Mouse (Mus musculus) CD4-positive, CD25-positive, alpha-beta regulatory T cell, adult 4 months (primary cell): Measurements from ENCODE around the gene Phf5a. TPM values are rescaled to one million over a fixed set of nuclear protein-coding genes. Genes with fewer than 3 reads are reported as not detected.

Experiments
- ATAC-seq: one replicate; pipeline ENCODE4 v1.8.0; 2017
- polyA plus RNA-seq, 2 experiments: library from polyadenylated mRNA; unstranded; fragments of 100-300 nt; shearing (Covaris generic); gene quantifications; one replicate each; pipeline ENCODE4 v1.2.1; 2017

Phf5a gene
- polyA plus RNA-seq, 2 experiments from 2014 or later: 89.8 to 111 TPM

- no peak for ATAC-seq
These were observed 53.3 kb downstream of the Phf5a start for GRCm38 (mm10) chr15:81818404-81818803.

GRCm38 (mm10) chr15:81814716-81815370 lies 56.9 kb downstream of the Phf5a start:
- no peak for ATAC-seq

Other genes with a start within 250 kb of the Phf5a start
- 10 to 100 TPM; 23.6 to 44.0 TPM for gene L3mbtl2, start 208.0 kb downstream of the Phf5a start, polyA plus RNA-seq
- gene Chadl, start 174.6 kb downstream of the Phf5a start, polyA plus RNA-seq: 1 to 10 TPM; 1.5 to 2.3 TPM
- gene Zc3h7b, start 126.9 kb downstream of the Phf5a start, polyA plus RNA-seq: 1 to 10 TPM; 5.4 to 7.3 TPM
- 10 to 100 TPM; 43.0 to 54.0 TPM for gene Rangap1, start 126.4 kb downstream of the Phf5a start, polyA plus RNA-seq
- gene Tef, start 69.5 kb downstream of the Phf5a start, polyA plus RNA-seq: 10 to 100 TPM; 10.2 to 13.9 TPM
- 10 to 100 TPM; 37.2 to 42.7 TPM for gene Tob2, start 13.1 kb downstream of the Phf5a start, polyA plus RNA-seq
- 100 to 1,000 TPM in 1 of 2 experiments, 10 to 100 TPM in 1; 94.3 to 166 TPM for gene Aco2, start 398 bp upstream of the Phf5a start, polyA plus RNA-seq
- gene Polr3h, start 54.3 kb upstream of the Phf5a start, polyA plus RNA-seq: 10 to 100 TPM; 22.0 to 26.3 TPM
- not detected for gene Csdc2, start 64.8 kb upstream of the Phf5a start, polyA plus RNA-seq
- 10 to 100 TPM; 11.4 to 14.4 TPM for gene Pmm1, start 89.0 kb upstream of the Phf5a start, polyA plus RNA-seq
- gene 1700029P11Rik, start 108.6 kb upstream of the Phf5a start, polyA plus RNA-seq: not detected
- gene Xrcc6, start 115.9 kb upstream of the Phf5a start, polyA plus RNA-seq: 10 to 100 TPM; 56.5 to 73.1 TPM
- gene Desi1, start 162.0 kb upstream of the Phf5a start, polyA plus RNA-seq: 10 to 100 TPM in 1 of 2 experiments, 1 to 10 TPM in 1; 7.8 to 10.2 TPM
- gene Snu13, start 175.7 kb upstream of the Phf5a start, polyA plus RNA-seq: 100 to 1,000 TPM; 175 to 178 TPM
- gene 4930407I10Rik, start 187.2 kb upstream of the Phf5a start, polyA plus RNA-seq: not detected
- gene Mei1, start 198.1 kb upstream of the Phf5a start, polyA plus RNA-seq: not detected